In genomic region chr9:108688451-108688850, GRCm38 (mm10) we compare ENCODE assay signal across 19 mouse cellular contexts. TPM values are rescaled to one million over a fixed set of nuclear protein-coding genes. Genes with fewer than 3 reads are reported as not detected.
DNase-seq lines count a peak whose midpoint lies in the region; ATAC-seq and TF ChIP-seq lines count a peak whose summit lies in the region.
"Had no signal": no experiment of that assay in that cellular context is flagged by ENCODE, and none has a peak within 500 bp of the region (broad histone marks: within the 10 kb centered on the region; RNA-seq: fewer than 3 reads in every experiment).

No protein-coding gene starts in this region.

- peaks cover 15% of the 10 kb centered on the region for H3K36me3 ChIP-seq in midbrain, embryonic 13.5 days
- H3K36me3 ChIP-seq in midbrain, postnatal 0 days (ENCODE audit: insufficient read depth, low read length): peaks cover 7% of the 10 kb centered on the region
- no peaks in the 10 kb centered on the region for H3K36me3 ChIP-seq in lung, postnatal 0 days (ENCODE audit: insufficient read depth, low read length)
- peaks cover 6% of the 10 kb centered on the region; the same call in 1 of the 2 replicates for H3K36me3 ChIP-seq in midbrain, embryonic 16.5 days (ENCODE audit: control insufficient read depth, insufficient read depth, low read length)

- peaks cover 53% of the 10 kb centered on the region for H3K4me1 ChIP-seq in midbrain, embryonic 13.5 days (replicated peaks)
- peaks cover 8% of the 10 kb centered on the region for H3K4me1 ChIP-seq in midbrain, postnatal 0 days (ENCODE audit: insufficient read depth, low read length)
- H3K4me1 ChIP-seq in lung, postnatal 0 days (ENCODE audit: insufficient read depth, low read depth, low read length): peaks cover 12% of the 10 kb centered on the region; the same call in 1 of the 2 replicates
- peaks cover 25% of the 10 kb centered on the region for H3K4me1 ChIP-seq in midbrain, embryonic 16.5 days (ENCODE audit: control insufficient read depth, insufficient read depth, low read length)

- H3K4me3 ChIP-seq in gastrocnemius, adult 2 months: no peak overlapping the region
- H3K4me3 ChIP-seq in midbrain, embryonic 13.5 days (replicated peaks): no peak overlapping the region
- H3K4me3 ChIP-seq in midbrain, postnatal 0 days (ENCODE audit: low read depth, low read length): no peak overlapping the region
- H3K4me3 ChIP-seq in lung, postnatal 0 days (ENCODE audit: low read depth, low read length): no peak overlapping the region
- H3K4me3 ChIP-seq in midbrain, embryonic 16.5 days (ENCODE audit: low read depth, low read length): no peak overlapping the region
- H3K4me3 ChIP-seq: erythroblast, embryonic 14.5 days; neural tube, embryonic 13.5 days had no signal

- no peak overlapping the region for H3K9ac ChIP-seq in midbrain, embryonic 13.5 days (replicated peaks)
- H3K9ac ChIP-seq in midbrain, postnatal 0 days (replicated peaks; ENCODE audit: low read length, poor library complexity, severe bottlenecking): no peak overlapping the region
- H3K9ac ChIP-seq in lung, postnatal 0 days (replicated peaks; ENCODE audit: low read depth): no peak overlapping the region
- H3K9ac ChIP-seq in midbrain, embryonic 16.5 days (ENCODE audit: low read depth, low read length): no peak overlapping the region

- peak; percentile 62 for DNase-seq in gastrocnemius, adult 2 months
- no peak for DNase-seq in gastrocnemius, adult 18-20 months (ENCODE audit: low spot score)
- no peak for DNase-seq in midbrain, postnatal 0 days (ENCODE audit: low spot score)
- DNase-seq in lung, postnatal 0 days (ENCODE audit: low spot score): peak; percentile 90
- no peak for DNase-seq in thymus, postnatal 14 days
- no peak for DNase-seq in ovary, postnatal 36 days (ENCODE audit: low spot score)
- DNase-seq: cerebellum, adult 18-20 months; cerebellum, postnatal 36 days; gastrocnemius, postnatal 14 days; kidney, adult 9 months; kidney, postnatal 4 days; right cerebral cortex, postnatal 25 days had no signal

- no peak overlapping the region for H3K4me2 ChIP-seq in midbrain, embryonic 13.5 days (replicated peaks)
- no peak overlapping the region for H3K4me2 ChIP-seq in midbrain, postnatal 0 days (ENCODE audit: low read depth, low read length, poor library complexity, severe bottlenecking)
- no peak overlapping the region for H3K4me2 ChIP-seq in lung, postnatal 0 days (replicated peaks; ENCODE audit: low read depth, low read length)
- no peak overlapping the region for H3K4me2 ChIP-seq in midbrain, embryonic 16.5 days (ENCODE audit: low read length)
- H3K4me2 ChIP-seq: heart, embryonic 11.5 days; liver, embryonic 11.5 days; neural tube, embryonic 13.5 days had no signal

- no peaks in the 10 kb centered on the region for H3K9me3 ChIP-seq in midbrain, embryonic 13.5 days
- H3K9me3 ChIP-seq in midbrain, postnatal 0 days (ENCODE audit: low read length): no peaks in the 10 kb centered on the region
- H3K9me3 ChIP-seq in lung, postnatal 0 days (ENCODE audit: low read length): no peaks in the 10 kb centered on the region
- H3K9me3 ChIP-seq in midbrain, embryonic 16.5 days (replicated peaks; ENCODE audit: control insufficient read depth, low read length, poor library complexity, severe bottlenecking): no peaks in the 10 kb centered on the region
- H3K9me3 ChIP-seq: neural tube, embryonic 13.5 days had no signal

- intact Hi-C loops in gastrocnemius, adult 2 months (cut with DNase I): no loop called here

- TF ChIP-seq EP300 in lung, postnatal 0 days (IDR thresholded peaks at IDR 0.05): peak; percentile 79

- peak overlapping the region; percentile 85 for H3K27ac ChIP-seq in gastrocnemius, adult 2 months
- peak overlapping the region; percentile 68; the same call in 1 of the 2 replicates for H3K27ac ChIP-seq in midbrain, embryonic 13.5 days
- H3K27ac ChIP-seq in midbrain, postnatal 0 days (ENCODE audit: low read depth, low read length): no peak overlapping the region
- peak overlapping the region; percentile 78 for H3K27ac ChIP-seq in lung, postnatal 0 days (ENCODE audit: low read length)
- peak overlapping the region; percentile 24; the same call in 1 of the 2 replicates for H3K27ac ChIP-seq in midbrain, embryonic 16.5 days (ENCODE audit: low read length)

- WGBS in midbrain, embryonic 13.5 days: 74% methylated on average over 9 of the region's 9 CpGs
- 72% methylated on average over 9 of the region's 9 CpGs for WGBS in midbrain, postnatal 0 days
- WGBS in lung, postnatal 0 days: 54% methylated on average over 9 of the region's 9 CpGs
- 76% methylated on average over 9 of the region's 9 CpGs for WGBS in midbrain, embryonic 16.5 days

- peaks cover 6% of the 10 kb centered on the region; the same call in 1 of the 2 replicates for H3K27me3 ChIP-seq in midbrain, embryonic 13.5 days
- no peaks in the 10 kb centered on the region for H3K27me3 ChIP-seq in midbrain, postnatal 0 days (ENCODE audit: insufficient read depth, low read length)
- H3K27me3 ChIP-seq in lung, postnatal 0 days (replicated peaks; ENCODE audit: insufficient read depth, low read length): no peaks in the 10 kb centered on the region
- no peaks in the 10 kb centered on the region for H3K27me3 ChIP-seq in midbrain, embryonic 16.5 days (ENCODE audit: control insufficient read depth, insufficient read depth, low read depth, low read length)
- H3K27me3 ChIP-seq: neural tube, embryonic 13.5 days had no signal

- ATAC-seq in midbrain, embryonic 13.5 days: no peak
- ATAC-seq in midbrain, postnatal 0 days (ENCODE audit: low FRiP score): no peak
- peak; percentile 64 for ATAC-seq in lung, postnatal 0 days
- ATAC-seq in midbrain, embryonic 16.5 days: no peak
- ATAC-seq: inflammation-experienced regulatory T-cells, adult 6 months had no signal

- no peak for TF ChIP-seq CTCF in gastrocnemius, adult 2 months (IDR thresholded peaks at IDR 0.05)
- no peak for TF ChIP-seq CTCF in midbrain, postnatal 0 days (IDR thresholded peaks at IDR 0.05)
- no peak for TF ChIP-seq CTCF in lung, postnatal 0 days (IDR thresholded peaks at IDR 0.05)

RNA-seq across cellular contexts. Expression of gene Prkar2a, which starts 0.7 kb away (rescaled TPM):
- total RNA-seq in gastrocnemius, adult 2 months (2021): 100 to 1,000 TPM; 164 to 181 TPM
- total RNA-seq in gastrocnemius, adult 18-20 months (2021): 100 to 1,000 TPM; 164 to 169 TPM
- 49.3 and 54.0 TPM in 2 replicates for polyA plus RNA-seq in midbrain, embryonic 13.5 days (2015; fragmentation: Nextera tagmentation; extraction: Ambion mirVana)
- total RNA-seq in midbrain, postnatal 0 days (2014; rRNA removed): 107 and 137 TPM in 2 replicates
- 44.8 and 49.7 TPM in 2 replicates for polyA plus RNA-seq in midbrain, postnatal 0 days (2015; fragmentation: Nextera tagmentation; extraction: Ambion mirVana)
- 16.4 and 17.8 TPM in 2 replicates for polyA plus RNA-seq in lung, postnatal 0 days (2015; fragmentation: Nextera tagmentation; extraction: Ambion mirVana)
- polyA plus RNA-seq in midbrain, embryonic 16.5 days (2015; fragmentation: Nextera tagmentation; extraction: Ambion mirVana): 57.3 and 69.1 TPM in 2 replicates

RNA-seq across cellular contexts. Expression of gene Slc25a20, which starts 26.6 kb away (rescaled TPM):
- 10 to 100 TPM; 55.2 to 96.6 TPM for total RNA-seq in gastrocnemius, adult 2 months (2021)
- 10 to 100 TPM; 68.1 to 85.0 TPM for total RNA-seq in gastrocnemius, adult 18-20 months (2021)
- 39.5 and 40.5 TPM in 2 replicates for polyA plus RNA-seq in midbrain, embryonic 13.5 days (2015; fragmentation: Nextera tagmentation; extraction: Ambion mirVana)
- 32.5 and 50.8 TPM in 2 replicates for total RNA-seq in midbrain, postnatal 0 days (2014; rRNA removed)
- 44.4 and 45.4 TPM in 2 replicates for polyA plus RNA-seq in midbrain, postnatal 0 days (2015; fragmentation: Nextera tagmentation; extraction: Ambion mirVana)
- 58.7 and 60.2 TPM in 2 replicates for polyA plus RNA-seq in lung, postnatal 0 days (2015; fragmentation: Nextera tagmentation; extraction: Ambion mirVana)
- polyA plus RNA-seq in midbrain, embryonic 16.5 days (2015; fragmentation: Nextera tagmentation; extraction: Ambion mirVana): 44.9 and 45.2 TPM in 2 replicates

RNA-seq across cellular contexts. Expression of gene Arih2, which starts 39.3 kb away (rescaled TPM):
- 10 to 100 TPM; 61.9 to 83.9 TPM for total RNA-seq in gastrocnemius, adult 2 months (2021)
- 10 to 100 TPM; 73.1 to 84.5 TPM for total RNA-seq in gastrocnemius, adult 18-20 months (2021)
- polyA plus RNA-seq in midbrain, embryonic 13.5 days (2015; fragmentation: Nextera tagmentation; extraction: Ambion mirVana): 53.6 and 54.0 TPM in 2 replicates
- 43.1 and 61.9 TPM in 2 replicates for total RNA-seq in midbrain, postnatal 0 days (2014; rRNA removed)
- polyA plus RNA-seq in midbrain, postnatal 0 days (2015; fragmentation: Nextera tagmentation; extraction: Ambion mirVana): 36.7 and 37.3 TPM in 2 replicates
- 31.1 and 33.2 TPM in 2 replicates for polyA plus RNA-seq in lung, postnatal 0 days (2015; fragmentation: Nextera tagmentation; extraction: Ambion mirVana)
- polyA plus RNA-seq in midbrain, embryonic 16.5 days (2015; fragmentation: Nextera tagmentation; extraction: Ambion mirVana): 48.8 and 50.4 TPM in 2 replicates

Comparison
In these comparisons a context has a peak if more than half of its experiments do, and no peak if none do; other contexts are left out.
1. DNase-seq: peak in gastrocnemius, adult 2 months (single experiment) and lung, postnatal 0 days (single experiment); none in gastrocnemius, adult 18-20 months (single experiment), midbrain, postnatal 0 days (single experiment), thymus, postnatal 14 days (single experiment) and ovary, postnatal 36 days (single experiment).